Mouse (Mus musculus): ENCODE results near the gene 4933427D14Rik. TPM values are rescaled to one million over a fixed set of nuclear protein-coding genes. Genes with fewer than 3 reads are reported as not detected.

The 4933427D14Rik gene
- polyA plus RNA-seq, 1 experiment = 5.8 TPM

DNA sequence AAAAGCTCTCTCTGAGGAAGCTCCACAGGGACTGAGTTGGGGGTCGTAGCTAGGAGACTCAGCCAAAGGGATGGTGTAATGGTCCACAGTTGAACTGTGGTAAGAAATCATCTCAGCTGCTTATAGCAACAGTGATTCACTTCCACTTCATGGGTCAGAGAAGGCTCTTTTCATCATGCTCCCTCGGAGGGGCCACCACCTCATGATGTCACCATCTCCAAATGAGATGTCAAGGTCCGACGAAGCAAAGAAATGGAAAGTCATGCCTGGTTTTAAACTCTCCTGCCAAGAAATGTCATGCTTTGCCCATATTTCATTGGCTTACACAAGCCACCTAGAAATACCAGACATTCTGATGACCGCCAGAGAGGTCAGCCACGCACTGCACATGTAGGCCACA is 86.9 kb downstream of the 4933427D14Rik start:
- no peak overlapping the region for H3K4me3 ChIP-seq (ENCODE audit: insufficient read depth, low read length)
- H3K27ac ChIP-seq (ENCODE audit: insufficient read depth, low read depth, low read length) = no peak overlapping the region
- H3K4me1 ChIP-seq (ENCODE audit: control insufficient read depth, insufficient read depth, low read length) = no peaks in the 10 kb centered on the region
- TF ChIP-seq POLR2A (IDR thresholded peaks at IDR 0.05; ENCODE audit: borderline replicate concordance, low read depth, low read length) (no peak), CTCF (IDR thresholded peaks at IDR 0.05; ENCODE audit: low read depth, low read length) (no peak)

DNA sequence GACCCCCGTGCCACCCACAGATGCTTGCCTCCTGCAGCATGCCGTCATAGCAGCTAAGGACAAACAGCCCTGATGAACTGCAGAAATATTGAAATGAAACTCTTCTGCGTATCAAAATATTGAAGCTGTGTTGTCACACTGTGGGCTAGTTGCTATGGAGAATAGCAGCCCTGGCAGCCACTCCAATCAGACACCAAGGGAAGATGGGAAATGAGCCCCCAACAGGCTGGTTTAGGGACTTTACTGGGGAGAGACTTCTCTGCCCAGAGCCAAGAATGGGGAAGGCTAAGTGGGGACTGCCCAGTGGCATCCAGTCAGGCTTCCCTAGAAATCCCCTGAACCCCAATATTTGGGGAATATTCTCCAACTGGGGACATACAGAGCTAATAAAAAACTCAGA is 88.6 kb downstream of the 4933427D14Rik start:
- no peak for TF ChIP-seq POLR2A (IDR thresholded peaks at IDR 0.05; ENCODE audit: borderline replicate concordance, low read depth, low read length)
- no peak for TF ChIP-seq CTCF (IDR thresholded peaks at IDR 0.05; ENCODE audit: low read depth, low read length)
- Histone ChIP-seq H3K4me3 (ENCODE audit: insufficient read depth, low read length) (no peak overlapping the region), H3K27ac (ENCODE audit: insufficient read depth, low read depth, low read length) (no peak overlapping the region), H3K4me1 (ENCODE audit: control insufficient read depth, insufficient read depth, low read length) (no peaks in the 10 kb centered on the region)

GRCm38 (mm10) chr11:72113296-72113695 is 94.0 kb downstream of the 4933427D14Rik start:
- no peak for TF ChIP-seq CTCF (IDR thresholded peaks at IDR 0.05; ENCODE audit: low read depth, low read length)
- TF ChIP-seq POLR2A (IDR thresholded peaks at IDR 0.05; ENCODE audit: borderline replicate concordance, low read depth, low read length) = no peak
- no peak overlapping the region for H3K27ac ChIP-seq (ENCODE audit: insufficient read depth, low read depth, low read length)
- H3K4me1 ChIP-seq (ENCODE audit: control insufficient read depth, insufficient read depth, low read length) = no peaks in the 10 kb centered on the region
- H3K4me3 ChIP-seq (ENCODE audit: insufficient read depth, low read length) = no peak overlapping the region

GRCm38 (mm10) chr11:72110726-72111125 is 96.5 kb downstream of the 4933427D14Rik start:
- no peak overlapping the region for H3K4me3 ChIP-seq (ENCODE audit: insufficient read depth, low read length)
- no peaks in the 10 kb centered on the region for H3K4me1 ChIP-seq (ENCODE audit: control insufficient read depth, insufficient read depth, low read length)
- H3K27ac ChIP-seq (ENCODE audit: insufficient read depth, low read depth, low read length) = no peak overlapping the region
- TF ChIP-seq POLR2A (IDR thresholded peaks at IDR 0.05; ENCODE audit: borderline replicate concordance, low read depth, low read length) (no peak), CTCF (IDR thresholded peaks at IDR 0.05; ENCODE audit: low read depth, low read length) (no peak)

GRCm38 (mm10) chr11:72104223-72104622 is 103.0 kb downstream of the 4933427D14Rik start:
- no peak overlapping the region for H3K27ac ChIP-seq (ENCODE audit: insufficient read depth, low read depth, low read length)
- no peaks in the 10 kb centered on the region for H3K4me1 ChIP-seq (ENCODE audit: control insufficient read depth, insufficient read depth, low read length)
- H3K4me3 ChIP-seq (ENCODE audit: insufficient read depth, low read length) = no peak overlapping the region
- TF ChIP-seq POLR2A (IDR thresholded peaks at IDR 0.05; ENCODE audit: borderline replicate concordance, low read depth, low read length) = no peak
- TF ChIP-seq CTCF (IDR thresholded peaks at IDR 0.05; ENCODE audit: low read depth, low read length) = no peak

Other genes with a start within 250 kb of the 4933427D14Rik start
- 0.38 and 0.49 TPM in 2 replicates for gene Aipl1, start 169.9 kb downstream of the 4933427D14Rik start, polyA plus RNA-seq (2012; ENCODE audit: insufficient read depth, insufficient read length, missing spikeins)
- gene Pimreg, start 165.4 kb downstream of the 4933427D14Rik start, polyA plus RNA-seq (2012; ENCODE audit: insufficient read depth, insufficient read length, missing spikeins) = 26.8 and 34.3 TPM in 2 replicates
- not detected in 2 replicates for gene Pitpnm3, start 71.7 kb downstream of the 4933427D14Rik start, polyA plus RNA-seq (2012; ENCODE audit: insufficient read depth, insufficient read length, missing spikeins)
- gene Gm43951, start 619 bp downstream of the 4933427D14Rik start, polyA plus RNA-seq (2012; ENCODE audit: insufficient read depth, insufficient read length, missing spikeins) = 0.31 and 1.0 TPM in 2 replicates
- gene Txndc17, start 88 bp upstream of the 4933427D14Rik start, polyA plus RNA-seq (2012; ENCODE audit: insufficient read depth, insufficient read length, missing spikeins) = 165 and 168 TPM in 2 replicates
- gene Med31, start 8.1 kb upstream of the 4933427D14Rik start, polyA plus RNA-seq (2012; ENCODE audit: insufficient read depth, insufficient read length, missing spikeins) = 10.0 and 11.0 TPM in 2 replicates
- gene Slc13a5, start 59.8 kb upstream of the 4933427D14Rik start, polyA plus RNA-seq (2012; ENCODE audit: insufficient read depth, insufficient read length, missing spikeins) = not detected in 2 replicates
- 135 and 148 TPM in 2 replicates for gene Xaf1, start 94.2 kb upstream of the 4933427D14Rik start, polyA plus RNA-seq (2012; ENCODE audit: insufficient read depth, insufficient read length, missing spikeins)
- 0.47 TPM in 1 of 2 replicates, not detected in the other for gene Fbxo39, start 107.0 kb upstream of the 4933427D14Rik start, polyA plus RNA-seq (2012; ENCODE audit: insufficient read depth, insufficient read length, missing spikeins)
- gene Tekt1, start 155.0 kb upstream of the 4933427D14Rik start, polyA plus RNA-seq (2012; ENCODE audit: insufficient read depth, insufficient read length, missing spikeins) = not detected in 2 replicates
- not detected in 2 replicates for gene Smtnl2, start 204.3 kb upstream of the 4933427D14Rik start, polyA plus RNA-seq (2012; ENCODE audit: insufficient read depth, insufficient read length, missing spikeins)
- gene Ggt6, start 228.1 kb upstream of the 4933427D14Rik start, polyA plus RNA-seq (2012; ENCODE audit: insufficient read depth, insufficient read length, missing spikeins) = not detected in 2 replicates
- 30.6 and 35.7 TPM in 2 replicates for gene Mybbp1a, start 233.9 kb upstream of the 4933427D14Rik start, polyA plus RNA-seq (2012; ENCODE audit: insufficient read depth, insufficient read length, missing spikeins)